Mouse (Mus musculus) brain, embryonic 14.5 days (tissue): ENCODE results near the gene Lgr5.

Experiments used
- CTCF ChIP-seq: fragments of 200-500 bp; IDR thresholded peaks from 2 replicates; pipeline ENCODE4 v1.5.1; 2012; ENCODE audit warnings: inconsistent platforms, mild to moderate bottlenecking, moderate library complexity, borderline replicate concordance; ENCODE audit not compliant: insufficient read depth, insufficient read length; ENCODE audit errors: extremely low read depth
- POLR2A ChIP-seq: fragments of 200-500 bp; IDR thresholded peaks from 2 replicates; pipeline ENCODE4 v1.6.1; 2012; ENCODE audit warnings: mild to moderate bottlenecking, inconsistent platforms, borderline replicate concordance; ENCODE audit not compliant: poor library complexity, insufficient read depth, insufficient read length, severe bottlenecking; ENCODE audit errors: extremely low read depth

- TF ChIP-seq CTCF (no peak), POLR2A (no peak)
Measured at GRCm38 (mm10) chr10:115593221-115593620, 5.6 kb upstream of the Lgr5 start.
